Mouse (Mus musculus) CD4-positive naive resting alpha-beta T cell, adult 57 days (primary cell): ENCODE data around the gene Osbpl7. TPM values are rescaled to one million over a fixed set of nuclear protein-coding genes. Genes with fewer than 3 reads are reported as not detected.

Source experiments
- total RNA-seq: library from RNA; stranded (reverse); gene quantifications from one replicate; pipeline ENCODE4 v1.2.4, GENCODE M21; 2023

Gene Osbpl7
- 31.6 TPM for total RNA-seq

GRCm38 (mm10) chr11:97050216-97050943 lies at the start of gene Osbpl7:
Gene Osbpl7, plus strand, starts transcription at chr11:97050628.

GRCm38 (mm10) chr11:97013121-97013670 lies 37.2 kb upstream of the Osbpl7 start, which contains the start of gene Sp6:
Gene Sp6, plus strand, starts transcription at chr11:97013394.

GRCm38 (mm10) chr11:97029686-97030417 lies 20.6 kb upstream of the Osbpl7 start, which contains the start of gene Scrn2:
Gene Scrn2, plus strand, starts transcription at chr11:97029938.

GRCm38 (mm10) chr11:97041022-97041899 lies 9.2 kb upstream of the Osbpl7 start, which contains the start of the genes Lrrc46 and Mrpl10:
Gene Lrrc46, minus strand, starts transcription at chr11:97041407.
Gene Mrpl10, plus strand, starts transcription at chr11:97041560.

GRCm38 (mm10) chr11:97114671-97115601 lies 64.5 kb downstream of the Osbpl7 start, which contains the start of gene Tbx21:
Gene Tbx21, minus strand, starts transcription at chr11:97115331.

Other genes with a start within 250 kb of the Osbpl7 start
- gene Nfe2l1, start 220.7 kb upstream of the Osbpl7 start, total RNA-seq = 45.4 TPM
- 1.2 TPM for gene Copz2, start 200.8 kb upstream of the Osbpl7 start, total RNA-seq
- gene Cdk5rap3, start 134.1 kb upstream of the Osbpl7 start, total RNA-seq = 56.0 TPM
- gene Prr15l, start 122.5 kb upstream of the Osbpl7 start, total RNA-seq = not detected
- 18.1 TPM for gene Pnpo, start 106.6 kb upstream of the Osbpl7 start, total RNA-seq
- gene Sp2, start 67.7 kb upstream of the Osbpl7 start, total RNA-seq = 54.2 TPM
- 4.7 TPM for gene Sp6, start 37.2 kb upstream of the Osbpl7 start, total RNA-seq
- 3.3 TPM for gene Scrn2, start 20.7 kb upstream of the Osbpl7 start, total RNA-seq
- gene Lrrc46, start 9.2 kb upstream of the Osbpl7 start, total RNA-seq = not detected
- gene Mrpl10, start 9.1 kb upstream of the Osbpl7 start, total RNA-seq = 38.7 TPM
- gene Tbx21, start 64.7 kb downstream of the Osbpl7 start, total RNA-seq = 2.4 TPM
- gene Tbkbp1, start 100.9 kb downstream of the Osbpl7 start, total RNA-seq = 1.2 TPM
- gene Kpnb1, start 137.3 kb downstream of the Osbpl7 start, total RNA-seq = 136 TPM
- 69.0 TPM for gene Npepps, start 230.0 kb downstream of the Osbpl7 start, total RNA-seq